Mouse (Mus musculus): ENCODE data around the gene Vmn2r56. TPM values are rescaled to one million over a fixed set of nuclear protein-coding genes. Genes with fewer than 3 reads are reported as not detected.

Gene Vmn2r56
- not detected in 2 replicates for total RNA-seq (2014; rRNA removed; ENCODE audit: low replicate concordance)
- polyA plus RNA-seq (2015; fragmentation: Nextera tagmentation; extraction: Ambion mirVana), result not detected in 2 replicates

GRCm38 (mm10) chr7:12734904-12735303 lies at the start of gene Vmn2r56:
Vmn2r56 (minus strand) TSS chr7:12735004.
- no peak within 1 kb of the TSS for H3K9ac ChIP-seq (replicated peaks; ENCODE audit: low read depth, low read length)
- 27% methylated on average over 1 of the region's 1 CpGs for WGBS
- ATAC-seq (ENCODE audit: insufficient read depth, low read depth), result no peak
- H3K9me3 ChIP-seq (replicated peaks; ENCODE audit: control insufficient read depth, low read length), result no peaks in the 10 kb centered on the region
- no peaks in the 10 kb centered on the region for H3K36me3 ChIP-seq (replicated peaks; ENCODE audit: control insufficient read depth, insufficient read depth, low read length)
- DNase-seq (ENCODE audit: low spot score), result no peak
- H3K4me3 ChIP-seq (ENCODE audit: low read depth, low read length), result no peak within 1 kb of the TSS
- no peaks in the 10 kb centered on the region for H3K27me3 ChIP-seq (ENCODE audit: control insufficient read depth, insufficient read depth, low read length)
- H3K4me2 ChIP-seq (ENCODE audit: low read depth, low read length), result no peak within 1 kb of the TSS
- no peaks in the 10 kb centered on the region for H3K4me1 ChIP-seq (ENCODE audit: control insufficient read depth, insufficient read depth)
- TF ChIP-seq EP300 (IDR thresholded peaks at IDR 0.05; ENCODE audit: low read depth), result no peak
- no peak for TF ChIP-seq CTCF (IDR thresholded peaks at IDR 0.05; ENCODE audit: low read depth)
- no peak within 1 kb of the TSS for H3K27ac ChIP-seq (ENCODE audit: low read depth)

GRCm38 (mm10) chr7:12780151-12780830 lies 45.5 kb upstream of the Vmn2r56 start:
- WGBS, result under 1% methylated on average over 57 of the region's 57 CpGs
- peak; percentile 97 for ATAC-seq (ENCODE audit: insufficient read depth, low read depth)
- Histone ChIP-seq H3K4me3 (ENCODE audit: low read depth, low read length) (peak overlapping the region; percentile 59), H3K36me3 (replicated peaks; ENCODE audit: control insufficient read depth, insufficient read depth, low read length) (no peaks in the 10 kb centered on the region), H3K27ac (ENCODE audit: low read depth) (no peak overlapping the region), H3K27me3 (ENCODE audit: control insufficient read depth, insufficient read depth, low read length) (no peaks in the 10 kb centered on the region), H3K4me1 (ENCODE audit: control insufficient read depth, insufficient read depth) (0 out of 2 replicates have a peak, but pooled peaks cover 9% of the 10 kb centered on the region), H3K4me2 (ENCODE audit: low read depth, low read length) (peak overlapping the region; percentile 95), H3K9me3 (replicated peaks; ENCODE audit: control insufficient read depth, low read length) (no peaks in the 10 kb centered on the region), H3K9ac (replicated peaks; ENCODE audit: low read depth, low read length) (peak overlapping the region; percentile 59)
- peak; percentile 64 for DNase-seq (ENCODE audit: low spot score)
- TF ChIP-seq EP300 (IDR thresholded peaks at IDR 0.05; ENCODE audit: low read depth) (no peak), CTCF (IDR thresholded peaks at IDR 0.05; ENCODE audit: low read depth) (peak; percentile 4; the same call in 1 of the 2 replicates)

- ATAC-seq (ENCODE audit: insufficient read depth, low read depth) (no peak), DNase-seq (ENCODE audit: low spot score) (no peak)
- Histone ChIP-seq H3K4me3 (ENCODE audit: low read depth, low read length) (peak overlapping the region; percentile 59), H3K27me3 (ENCODE audit: control insufficient read depth, insufficient read depth, low read length) (no peaks in the 10 kb centered on the region), H3K9me3 (replicated peaks; ENCODE audit: control insufficient read depth, low read length) (no peaks in the 10 kb centered on the region), H3K27ac (ENCODE audit: low read depth) (no peak overlapping the region), H3K4me2 (ENCODE audit: low read depth, low read length) (peak overlapping the region; percentile 95), H3K9ac (replicated peaks; ENCODE audit: low read depth, low read length) (peak overlapping the region; percentile 59), H3K4me1 (ENCODE audit: control insufficient read depth, insufficient read depth) (0 out of 2 replicates have a peak, but pooled peaks cover 9% of the 10 kb centered on the region), H3K36me3 (replicated peaks; ENCODE audit: control insufficient read depth, insufficient read depth, low read length) (no peaks in the 10 kb centered on the region)
- WGBS, result 25% methylated on average over 10 of the region's 10 CpGs
- TF ChIP-seq CTCF (IDR thresholded peaks at IDR 0.05; ENCODE audit: low read depth) (no peak), EP300 (IDR thresholded peaks at IDR 0.05; ENCODE audit: low read depth) (no peak)
Measured at GRCm38 (mm10) chr7:12779782-12780150, 45.0 kb upstream of the Vmn2r56 start.

- H3K9ac ChIP-seq (replicated peaks; ENCODE audit: low read depth, low read length), result no peak overlapping the region
- no peak for DNase-seq (ENCODE audit: low spot score)
- TF ChIP-seq CTCF (IDR thresholded peaks at IDR 0.05; ENCODE audit: low read depth), result no peak
- TF ChIP-seq EP300 (IDR thresholded peaks at IDR 0.05; ENCODE audit: low read depth), result no peak
- H3K4me2 ChIP-seq (ENCODE audit: low read depth, low read length), result no peak overlapping the region
- WGBS, result 92% methylated on average over 5 of the region's 5 CpGs
- H3K4me3 ChIP-seq (ENCODE audit: low read depth, low read length), result no peak overlapping the region
- H3K4me1 ChIP-seq (ENCODE audit: control insufficient read depth, insufficient read depth), result 0 out of 2 replicates have a peak, but pooled peaks cover 9% of the 10 kb centered on the region
- H3K36me3 ChIP-seq (replicated peaks; ENCODE audit: control insufficient read depth, insufficient read depth, low read length), result peaks cover 4% of the 10 kb centered on the region; the same call in 1 of the 2 replicates
- no peaks in the 10 kb centered on the region for H3K9me3 ChIP-seq (replicated peaks; ENCODE audit: control insufficient read depth, low read length)
- no peak overlapping the region for H3K27ac ChIP-seq (ENCODE audit: low read depth)
- ATAC-seq (ENCODE audit: insufficient read depth, low read depth), result no peak
- H3K27me3 ChIP-seq (ENCODE audit: control insufficient read depth, insufficient read depth, low read length), result no peaks in the 10 kb centered on the region
Measured at GRCm38 (mm10) chr7:12779141-12779540, 44.3 kb upstream of the Vmn2r56 start.

- Histone ChIP-seq H3K36me3 (replicated peaks; ENCODE audit: control insufficient read depth, insufficient read depth, low read length) (peaks cover 11% of the 10 kb centered on the region; the same call in 1 of the 2 replicates), H3K4me3 (ENCODE audit: low read depth, low read length) (no peak overlapping the region), H3K27me3 (ENCODE audit: control insufficient read depth, insufficient read depth, low read length) (no peaks in the 10 kb centered on the region), H3K4me1 (ENCODE audit: control insufficient read depth, insufficient read depth) (0 out of 2 replicates have a peak, but pooled peaks cover under 1% of the 10 kb centered on the region), H3K27ac (ENCODE audit: low read depth) (no peak overlapping the region), H3K9me3 (replicated peaks; ENCODE audit: control insufficient read depth, low read length) (no peaks in the 10 kb centered on the region), H3K9ac (replicated peaks; ENCODE audit: low read depth, low read length) (no peak overlapping the region), H3K4me2 (ENCODE audit: low read depth, low read length) (no peak overlapping the region)
- ATAC-seq (ENCODE audit: insufficient read depth, low read depth), result no peak
- TF ChIP-seq CTCF (IDR thresholded peaks at IDR 0.05; ENCODE audit: low read depth) (no peak), EP300 (IDR thresholded peaks at IDR 0.05; ENCODE audit: low read depth) (no peak)
- WGBS, result 96% methylated on average over 1 of the region's 1 CpGs
- DNase-seq (ENCODE audit: low spot score), result no peak
Measured at GRCm38 (mm10) chr7:12774606-12775005, 39.8 kb upstream of the Vmn2r56 start.
